Mouse (Mus musculus) hindbrain, embryonic 11.5 days (tissue): ENCODE data around the gene AC170998.1. TPM values are rescaled to one million over a fixed set of nuclear protein-coding genes. Genes with fewer than 3 reads are reported as not detected.

Experiments
- ATAC-seq: fragments of 200-750 bp; cut with Nextera tagmentation; 2 replicates; pipeline ENCODE4 v1.8.0; 2017; ENCODE audit warnings: mild to moderate bottlenecking, moderate TSS enrichment, moderate library complexity; ENCODE audit not compliant: low FRiP score
- DNase-seq: peaks from one replicate; pipeline ENCODE4 v3.0.0-alpha.2; 2015; ENCODE audit warnings: low spot score
- H3K27ac ChIP-seq: fragments of 300-500 bp; sonication (generic); 2 replicates; pipeline ENCODE4 v1.5.1; 2014; ENCODE audit warnings: mild to moderate bottlenecking, low read depth, low read length
- H3K27me3 ChIP-seq: fragments of 300-500 bp; sonication (generic); 2 replicates; pipeline ENCODE4 v1.6.1; 2014; ENCODE audit warnings: mild to moderate bottlenecking, low read length, moderate library complexity, mixed read lengths; ENCODE audit not compliant: control insufficient read depth, insufficient read depth
- H3K36me3 ChIP-seq: fragments of 300-500 bp; sonication (generic); 2 replicates; pipeline ENCODE4 v1.6.1; 2014; ENCODE audit warnings: mild to moderate bottlenecking, low read length, moderate library complexity, mixed read lengths; ENCODE audit not compliant: control insufficient read depth, insufficient read depth
- H3K4me1 ChIP-seq: fragments of 300-500 bp; sonication (generic); replicated peaks from 2 replicates; pipeline ENCODE4 v1.6.1; 2014; ENCODE audit warnings: low read length, mixed read lengths; ENCODE audit not compliant: control insufficient read depth, insufficient read depth
- H3K4me2 ChIP-seq: fragments of 300-500 bp; sonication (generic); replicated peaks from 2 replicates; pipeline ENCODE4 v1.6.1; 2014; ENCODE audit warnings: mild to moderate bottlenecking, low read depth, low read length
- H3K4me3 ChIP-seq: fragments of 300-500 bp; sonication (generic); 2 replicates; pipeline ENCODE4 v1.5.1; 2014; ENCODE audit warnings: low read depth, low read length
- H3K9ac ChIP-seq: fragments of 300-500 bp; sonication (generic); 2 replicates; pipeline ENCODE4 v1.6.1; 2014; ENCODE audit warnings: low read depth, low read length
- H3K9me3 ChIP-seq: fragments of 300-500 bp; sonication (generic); 2 replicates; pipeline ENCODE4 v1.6.1; 2016; ENCODE audit warnings: low read length; ENCODE audit not compliant: control insufficient read depth
- WGBS: fragments of 180-500 bp; shearing (Covaris S2); extraction: QIAGEN DNeasy Blood & Tissue Kit; methylation state at CpG from one replicate; pipeline ENCODE4 v1.1.7; 2014; 5-methylcytosine and 5-hydroxymethylcytosine counted together
- polyA plus RNA-seq: library from polyadenylated mRNA; unstranded; fragments of >200 nt; fragmentation: Nextera tagmentation; extraction: Ambion mirVana; gene quantifications from 2 replicates; pipeline ENCODE4 v1.2.1, GENCODE M21; 2014

Gene AC170998.1
- polyA plus RNA-seq, 1 experiment from 2014 or later = 1.5 TPM

DNA sequence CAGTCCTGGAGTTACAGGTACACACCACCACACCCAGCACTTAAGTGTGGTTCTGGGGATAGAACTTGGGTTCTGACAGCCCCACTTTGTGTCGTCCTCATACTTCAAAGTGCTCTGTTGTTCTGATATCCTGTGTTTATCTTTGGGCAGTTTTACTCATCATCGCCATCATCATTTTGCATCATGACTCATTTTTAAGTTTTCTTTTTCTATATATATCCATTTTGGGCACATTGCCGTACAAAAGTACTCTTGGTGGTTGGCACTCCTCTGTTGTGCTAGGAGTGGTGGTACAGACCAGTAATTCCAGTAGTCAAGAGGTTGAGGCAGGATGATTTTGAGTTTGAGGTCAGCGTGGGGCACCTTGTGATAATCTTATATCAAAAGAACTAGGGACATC is 24.7 kb upstream of the AC170998.1 start:
- no peak for ATAC-seq
- Histone ChIP-seq H3K9ac (no peak overlapping the region), H3K4me2 (no peak overlapping the region), H3K27ac (no peak overlapping the region), H3K9me3 (no peaks in the 10 kb centered on the region), H3K4me1 (peaks cover 3% of the 10 kb centered on the region; the same call in 1 of the 2 replicates), H3K36me3 (no peaks in the 10 kb centered on the region), H3K4me3 (no peak overlapping the region), H3K27me3 (no peaks in the 10 kb centered on the region)
- no peak for DNase-seq
- WGBS = 90% methylated on average over 4 of the region's 4 CpGs

- ATAC-seq = no peak
- no peaks in the 10 kb centered on the region for H3K36me3 ChIP-seq
- DNase-seq = no peak
- H3K4me3 ChIP-seq = no peak overlapping the region
- no peaks in the 10 kb centered on the region for H3K27me3 ChIP-seq
- WGBS = 89% methylated on average over 3 of the region's 3 CpGs
- H3K4me1 ChIP-seq = peaks cover 3% of the 10 kb centered on the region; the same call in 1 of the 2 replicates
- H3K9me3 ChIP-seq = no peaks in the 10 kb centered on the region
- no peak overlapping the region for H3K27ac ChIP-seq
- H3K9ac ChIP-seq = no peak overlapping the region
- H3K4me2 ChIP-seq = no peak overlapping the region
Observed at GRCm38 (mm10) chr17:28701737-28702136, 24.1 kb upstream of the AC170998.1 start.

GRCm38 (mm10) chr17:28702646-28703045 is 23.2 kb upstream of the AC170998.1 start:
- H3K36me3 ChIP-seq = no peaks in the 10 kb centered on the region
- no peak for DNase-seq
- no peaks in the 10 kb centered on the region for H3K9me3 ChIP-seq
- peaks cover 3% of the 10 kb centered on the region; the same call in 1 of the 2 replicates for H3K4me1 ChIP-seq
- 84% methylated on average over 2 of the region's 2 CpGs for WGBS
- H3K27me3 ChIP-seq = no peaks in the 10 kb centered on the region
- no peak overlapping the region for H3K9ac ChIP-seq
- no peak overlapping the region for H3K27ac ChIP-seq
- no peak overlapping the region for H3K4me2 ChIP-seq
- ATAC-seq = no peak
- H3K4me3 ChIP-seq = no peak overlapping the region

- H3K9ac ChIP-seq = no peak overlapping the region
- no peaks in the 10 kb centered on the region for H3K9me3 ChIP-seq
- no peak overlapping the region for H3K4me2 ChIP-seq
- H3K4me1 ChIP-seq = no peaks in the 10 kb centered on the region
- no peaks in the 10 kb centered on the region for H3K27me3 ChIP-seq
- ATAC-seq = no peak
- H3K4me3 ChIP-seq = no peak overlapping the region
- no peak overlapping the region for H3K27ac ChIP-seq
- 63% methylated on average over 1 of the region's 1 CpGs for WGBS
- DNase-seq = no peak
- no peaks in the 10 kb centered on the region for H3K36me3 ChIP-seq
Observed at GRCm38 (mm10) chr17:28706697-28707096, 19.2 kb upstream of the AC170998.1 start.

DNA sequence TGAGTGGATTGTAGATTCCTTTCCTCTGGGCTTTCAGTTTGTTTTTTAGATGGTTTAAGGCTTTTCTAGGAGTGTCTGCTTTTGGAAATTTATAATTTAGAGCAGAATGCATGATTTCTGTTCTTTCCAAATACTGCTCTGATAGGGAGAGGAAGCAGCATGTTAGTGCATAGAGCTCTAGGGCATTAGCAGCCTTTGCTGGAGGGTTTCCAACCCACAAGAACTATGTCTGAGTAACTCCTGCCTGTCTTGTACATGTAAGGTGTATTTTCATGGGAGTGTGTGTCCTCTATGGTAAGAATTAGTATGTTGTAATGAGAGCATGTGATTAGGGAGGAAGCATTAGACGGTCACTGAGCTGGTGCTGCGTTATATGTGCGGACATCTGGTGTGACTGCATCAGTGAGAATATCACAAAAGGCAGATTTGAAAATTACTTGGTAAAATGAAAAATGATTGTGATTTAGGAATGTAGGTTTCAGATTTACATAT is 18.7 kb upstream of the AC170998.1 start:
- Histone ChIP-seq H3K9ac (no peak overlapping the region), H3K4me3 (no peak overlapping the region), H3K36me3 (no peaks in the 10 kb centered on the region), H3K9me3 (no peaks in the 10 kb centered on the region), H3K27me3 (no peaks in the 10 kb centered on the region), H3K4me1 (no peaks in the 10 kb centered on the region), H3K4me2 (no peak overlapping the region), H3K27ac (no peak overlapping the region)
- 94% methylated on average over 3 of the region's 3 CpGs for WGBS
- no peak for DNase-seq
- no peak for ATAC-seq

DNA sequence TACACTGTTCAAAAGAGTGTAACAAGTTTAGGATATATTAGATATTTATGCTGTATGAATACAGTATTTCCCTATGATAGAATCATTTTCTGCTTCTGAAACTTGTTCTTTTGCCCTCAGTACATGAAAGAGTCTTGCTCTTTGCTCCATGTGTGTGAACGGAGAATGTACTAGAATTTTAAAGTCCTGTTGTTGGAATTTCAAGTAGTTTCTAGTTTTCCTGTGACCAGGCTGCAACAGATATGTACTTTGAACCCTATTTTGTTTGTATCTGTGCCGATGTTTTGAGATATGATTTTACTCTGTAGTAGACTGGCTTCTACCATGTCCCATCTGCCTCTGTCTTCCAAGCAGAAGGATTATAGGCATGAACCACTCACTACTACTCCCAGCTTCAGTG is 18.1 kb upstream of the AC170998.1 start:
- H3K9ac ChIP-seq = no peak overlapping the region
- no peaks in the 10 kb centered on the region for H3K27me3 ChIP-seq
- H3K4me3 ChIP-seq = no peak overlapping the region
- no peaks in the 10 kb centered on the region for H3K4me1 ChIP-seq
- H3K36me3 ChIP-seq = no peaks in the 10 kb centered on the region
- no peak overlapping the region for H3K4me2 ChIP-seq
- ATAC-seq (no peak), DNase-seq (no peak)
- H3K27ac ChIP-seq = no peak overlapping the region
- 92% methylated on average over 2 of the region's 2 CpGs for WGBS
- no peaks in the 10 kb centered on the region for H3K9me3 ChIP-seq

GRCm38 (mm10) chr17:28708989-28709388 is 16.9 kb upstream of the AC170998.1 start:
- Histone ChIP-seq H3K9ac (no peak overlapping the region), H3K4me2 (no peak overlapping the region), H3K4me3 (no peak overlapping the region), H3K27me3 (no peaks in the 10 kb centered on the region), H3K9me3 (no peaks in the 10 kb centered on the region), H3K27ac (no peak overlapping the region), H3K4me1 (no peaks in the 10 kb centered on the region), H3K36me3 (no peaks in the 10 kb centered on the region)
- ATAC-seq (no peak), DNase-seq (no peak)
- WGBS = 60% methylated on average over 2 of the region's 2 CpGs

GRCm38 (mm10) chr17:28709552-28710290 is 16.2 kb upstream of the AC170998.1 start:
- no peak for ATAC-seq
- WGBS = 89% methylated on average over 8 of the region's 8 CpGs
- no peak overlapping the region for H3K27ac ChIP-seq

DNA sequence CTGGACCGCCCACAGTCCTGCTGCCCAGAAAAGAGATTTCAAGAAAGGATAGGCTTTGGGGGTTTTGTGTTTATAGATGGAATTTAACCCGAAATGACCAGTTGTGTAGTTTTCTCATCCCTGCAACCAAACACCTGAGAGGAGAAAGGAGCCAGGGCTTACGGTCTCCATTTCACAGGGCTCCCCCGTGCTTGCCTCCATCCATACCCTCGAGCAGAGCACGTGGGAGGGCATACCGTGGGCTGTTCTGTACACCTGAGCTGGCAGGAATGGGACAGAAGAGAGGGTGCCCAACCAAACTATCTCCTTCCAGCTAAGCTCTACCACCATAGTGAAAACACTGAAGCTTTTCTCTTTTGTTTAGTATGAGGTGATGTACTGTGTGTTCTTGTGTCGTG is 15.6 kb upstream of the AC170998.1 start:
- H3K9ac ChIP-seq = no peak overlapping the region
- no peaks in the 10 kb centered on the region for H3K4me1 ChIP-seq
- no peak overlapping the region for H3K4me3 ChIP-seq
- H3K9me3 ChIP-seq = no peaks in the 10 kb centered on the region
- no peak overlapping the region for H3K4me2 ChIP-seq
- no peak overlapping the region for H3K27ac ChIP-seq
- WGBS = 94% methylated on average over 8 of the region's 8 CpGs
- no peaks in the 10 kb centered on the region for H3K36me3 ChIP-seq
- ATAC-seq = no peak
- no peak for DNase-seq
- no peaks in the 10 kb centered on the region for H3K27me3 ChIP-seq

More at GRCm38 (mm10) chr17:28709552-28710290, 16.2 kb upstream of the AC170998.1 start:
- H3K9ac ChIP-seq = no peak overlapping the region
- no peaks in the 10 kb centered on the region for H3K27me3 ChIP-seq
- H3K4me1 ChIP-seq = no peaks in the 10 kb centered on the region
- DNase-seq = no peak
- no peaks in the 10 kb centered on the region for H3K36me3 ChIP-seq
- no peaks in the 10 kb centered on the region for H3K9me3 ChIP-seq
- no peak overlapping the region for H3K4me2 ChIP-seq
- no peak overlapping the region for H3K4me3 ChIP-seq
